Mouse (Mus musculus) kidney, adult 8-10 months (tissue): ENCODE measurements around the gene Ipp.

Source experiments
- DNase-seq, 2 experiments: peaks; one replicate each; pipeline ENCODE4 v3.0.0; 2022

Gene Ipp

GRCm38 (mm10) chr4:116557306-116558121, 50.2 kb downstream of the Ipp start, which contains the start of gene Gpbp1l1:
TSS of gene Gpbp1l1 (plus strand) at chr4:116557658.
- peak; percentile 97 to 98 for DNase-seq

- DNase-seq, result no peak
These were observed 51.0 kb downstream of the Ipp start for GRCm38 (mm10) chr4:116558151-116558882.
